Mouse (Mus musculus): ENCODE measurements around the gene Nr1h2.

DNA sequence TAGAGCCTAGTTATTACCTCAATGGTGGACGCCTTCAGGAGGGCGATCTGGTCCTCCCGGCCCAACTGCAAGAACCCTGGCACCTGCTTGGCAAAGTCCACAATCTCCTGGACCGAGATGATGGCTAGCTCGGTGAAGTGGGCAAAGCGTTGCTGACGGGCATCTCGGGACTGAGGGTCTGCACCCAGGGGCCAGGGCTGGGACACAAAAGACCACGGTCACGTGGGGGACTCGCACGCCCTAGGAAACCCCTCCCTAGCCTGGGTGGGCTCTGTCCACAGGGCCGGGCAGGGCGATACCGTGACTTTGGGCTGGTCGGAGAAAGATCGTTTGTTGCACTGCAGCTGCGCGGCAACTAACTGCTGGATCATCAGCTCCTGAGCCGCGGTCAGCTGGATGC, 2.5 kb downstream of the Nr1h2 start:
- TF ChIP-seq CTCF (IDR thresholded peaks at IDR 0.05; ENCODE audit: insufficient read depth, low read depth, low read length): no peak
- TF ChIP-seq POLR2A (IDR thresholded peaks at IDR 0.05; ENCODE audit: insufficient read depth, low read depth, low read length): no peak

All from olfactory bulb, adult 2 months (tissue).